Mouse (Mus musculus) brown adipose tissue, adult 24 weeks (tissue): Measurements from ENCODE around the gene Col23a1. TPM values are rescaled to one million over a fixed set of nuclear protein-coding genes. Genes with fewer than 3 reads are reported as not detected.
"Not testable (repeated sequence)": the region's sequence is repeated elsewhere in the genome, so short reads cannot be mapped to it uniquely, and the experiment has no call there.

Experiments used
- H3K27ac ChIP-seq: fragments of 200-500 bp; replicated peaks from 2 replicates; pipeline ENCODE4 v1.5.1; 2012; ENCODE audit warnings: low read depth, mild to moderate bottlenecking, low read length
- H3K4me1 ChIP-seq: fragments of 200-500 bp; 2 replicates; pipeline ENCODE4 v1.6.1; 2012; ENCODE audit warnings: low read length, mixed read lengths; ENCODE audit not compliant: control insufficient read depth, insufficient read depth, insufficient read length
- H3K4me3 ChIP-seq: fragments of 200-500 bp; 2 replicates; pipeline ENCODE4 v1.5.1; 2012; ENCODE audit warnings: low read depth, mild to moderate bottlenecking, low read length, moderate library complexity; ENCODE audit not compliant: insufficient read depth
- polyA plus RNA-seq: library from polyadenylated mRNA; stranded (reverse); fragments of >200 nt; gene quantifications from 2 replicates; pipeline ENCODE4 v1.2.4, GENCODE M21; 2012; ENCODE audit not compliant: missing spikeins, insufficient read depth, insufficient read length

Gene Col23a1
- polyA plus RNA-seq, 1 experiment = 2.3 TPM

DNA sequence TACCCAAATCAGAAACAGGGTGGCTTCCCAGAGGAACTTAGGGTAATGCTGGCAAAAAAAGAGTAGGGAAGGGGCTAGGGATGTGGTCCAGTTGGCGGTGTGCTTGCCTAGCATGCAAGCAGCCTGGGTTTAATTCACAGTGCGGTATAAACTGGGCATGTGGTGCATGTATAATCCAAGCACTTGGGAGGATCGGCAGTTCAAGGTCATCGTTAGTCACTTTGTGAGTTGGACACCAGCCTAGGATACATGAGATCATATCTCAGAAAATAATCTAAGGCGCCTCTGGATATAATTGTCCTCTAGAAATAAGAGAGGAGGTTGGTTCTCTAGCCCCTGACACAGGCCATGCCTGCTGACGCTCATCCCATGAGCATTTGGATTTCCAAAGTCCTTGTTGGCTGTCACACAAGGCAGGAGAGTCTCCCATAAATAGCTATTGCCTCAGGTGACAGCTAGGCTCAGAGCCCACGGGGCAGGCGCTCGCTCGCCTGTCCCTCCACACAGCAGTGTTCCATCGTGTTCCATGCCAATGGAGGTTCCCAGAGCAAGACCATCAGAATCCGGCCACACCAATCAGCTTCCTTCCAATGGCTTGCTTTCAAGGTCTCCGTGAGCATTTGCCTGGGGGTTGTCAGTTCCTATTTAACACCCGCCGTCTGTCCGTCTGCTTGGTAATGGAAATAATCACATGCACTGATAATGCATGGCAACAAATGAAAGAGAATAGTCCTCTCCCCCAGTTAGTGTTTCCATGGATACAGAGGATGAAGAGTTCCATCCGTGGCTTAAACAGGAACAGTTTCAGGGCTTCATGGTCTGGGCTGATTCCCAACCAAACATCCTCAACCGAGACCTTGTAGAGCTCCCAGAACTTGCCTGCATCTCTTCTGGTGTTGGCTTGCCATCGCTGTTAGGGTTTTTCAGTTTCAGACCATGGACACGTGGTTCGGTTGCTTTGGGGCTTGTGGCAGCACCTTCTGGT is 56.1 kb downstream of the Col23a1 start:
- no peak overlapping the region for H3K4me3 ChIP-seq
- H3K27ac ChIP-seq = no peak overlapping the region
- no peaks in the 10 kb centered on the region for H3K4me1 ChIP-seq

DNA sequence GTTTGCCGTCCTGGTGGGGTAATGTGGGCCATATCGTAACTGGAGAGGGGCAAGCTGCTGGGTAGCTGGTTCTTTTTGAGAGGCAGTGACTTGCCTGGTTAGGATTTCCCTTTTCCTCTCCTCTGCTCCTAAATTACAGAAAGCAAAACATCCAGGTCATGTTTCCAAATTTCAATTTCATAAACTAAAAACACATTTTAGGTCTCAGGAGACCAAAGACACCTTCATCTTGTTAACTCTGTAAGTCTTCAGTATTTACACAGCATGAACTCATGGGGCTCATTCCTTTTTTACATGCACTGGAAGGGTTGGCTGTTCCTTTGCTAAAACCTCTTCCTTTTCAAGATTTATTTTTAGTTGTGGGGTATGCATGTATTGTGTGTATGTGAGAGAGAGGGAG is 58.0 kb downstream of the Col23a1 start:
- Histone ChIP-seq H3K4me1 (no peaks in the 10 kb centered on the region), H3K4me3 (no peak overlapping the region), H3K27ac (no peak overlapping the region)

DNA sequence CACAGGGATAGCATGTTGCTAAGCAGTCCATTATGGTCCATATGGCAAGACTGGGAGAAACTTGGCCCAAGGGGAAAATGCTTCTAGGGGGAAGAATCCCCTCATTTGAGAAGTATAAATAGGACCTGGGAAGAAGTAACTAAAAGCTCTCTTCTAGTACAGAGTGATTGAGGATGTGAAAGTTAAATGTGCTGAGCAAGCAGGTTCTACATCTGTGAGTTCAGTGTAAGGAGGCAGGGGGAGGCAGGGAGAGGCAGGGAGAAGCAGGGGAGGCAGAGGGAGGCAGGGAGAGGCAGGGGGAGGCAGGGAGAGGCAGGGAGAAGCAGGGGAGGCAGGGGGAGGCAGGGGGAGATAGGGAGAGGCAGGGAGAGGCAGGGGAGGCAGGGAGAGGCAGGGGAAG is 59.9 kb downstream of the Col23a1 start:
- Histone ChIP-seq H3K27ac (no peak overlapping the region), H3K4me3 (no peak overlapping the region), H3K4me1 (no peaks in the 10 kb centered on the region)

DNA sequence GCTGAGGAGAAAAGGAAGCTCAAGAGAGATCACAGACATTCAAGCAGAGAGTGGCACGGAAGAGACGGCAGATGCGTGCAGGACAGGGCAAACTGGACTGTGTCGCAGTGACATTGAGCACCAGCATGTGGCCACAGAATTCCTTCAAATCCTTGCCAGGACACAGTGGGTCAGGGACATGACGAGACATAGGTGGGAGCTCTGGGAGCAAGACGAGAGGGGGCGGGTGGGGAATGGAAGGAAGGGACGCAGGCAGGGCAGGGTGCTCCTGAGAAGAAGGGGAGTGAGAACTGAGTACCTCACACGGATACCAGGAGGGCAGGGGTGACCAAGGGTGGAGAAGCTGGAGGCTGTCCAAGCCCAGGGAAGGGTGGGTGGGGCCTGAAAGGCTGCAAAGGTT is 61.4 kb downstream of the Col23a1 start:
- H3K4me1 ChIP-seq = no peaks in the 10 kb centered on the region
- H3K4me3 ChIP-seq = no peak overlapping the region
- H3K27ac ChIP-seq = no peak overlapping the region

DNA sequence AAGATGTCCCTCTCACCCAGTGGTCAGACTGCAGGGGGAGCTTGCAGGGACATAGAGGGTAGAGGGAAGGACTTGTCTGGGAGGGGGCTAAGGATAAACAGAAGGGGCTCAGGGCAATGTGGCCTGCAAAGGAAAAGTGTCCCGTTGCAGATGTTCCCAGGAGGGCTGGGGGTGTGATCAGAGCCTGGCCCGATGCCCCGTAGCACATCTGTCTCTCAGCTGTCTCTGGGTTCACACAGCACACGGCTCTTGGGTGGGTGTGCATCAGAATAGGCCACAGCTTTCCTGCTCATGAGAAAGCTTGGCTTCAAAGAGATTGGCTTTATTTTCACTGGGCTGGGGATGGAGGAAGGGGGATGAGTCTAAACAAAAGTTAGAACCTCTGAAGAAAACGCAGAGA is 62.1 kb downstream of the Col23a1 start:
- H3K27ac ChIP-seq = no peak overlapping the region
- no peaks in the 10 kb centered on the region for H3K4me1 ChIP-seq
- no peak overlapping the region for H3K4me3 ChIP-seq

DNA sequence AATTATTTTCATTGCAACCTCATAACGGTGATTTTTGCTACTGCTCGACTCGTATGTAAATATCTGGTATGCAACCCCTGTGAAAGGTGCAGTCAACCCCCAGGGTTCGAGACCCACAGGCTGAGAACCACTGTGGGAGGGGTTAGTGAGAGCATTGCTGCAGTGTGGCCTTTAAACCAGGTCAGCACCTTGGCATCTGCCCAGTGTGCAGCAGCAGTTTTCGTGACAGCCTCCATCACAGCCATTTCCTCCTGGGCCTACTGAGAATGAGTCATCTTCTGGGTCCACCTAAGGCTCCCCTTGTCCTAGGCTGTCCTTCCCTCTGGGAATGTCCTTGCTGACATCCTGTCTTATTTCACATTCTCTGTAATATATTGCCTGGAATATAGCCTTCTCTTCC is 64.0 kb downstream of the Col23a1 start:
- no peak overlapping the region for H3K4me3 ChIP-seq

DNA sequence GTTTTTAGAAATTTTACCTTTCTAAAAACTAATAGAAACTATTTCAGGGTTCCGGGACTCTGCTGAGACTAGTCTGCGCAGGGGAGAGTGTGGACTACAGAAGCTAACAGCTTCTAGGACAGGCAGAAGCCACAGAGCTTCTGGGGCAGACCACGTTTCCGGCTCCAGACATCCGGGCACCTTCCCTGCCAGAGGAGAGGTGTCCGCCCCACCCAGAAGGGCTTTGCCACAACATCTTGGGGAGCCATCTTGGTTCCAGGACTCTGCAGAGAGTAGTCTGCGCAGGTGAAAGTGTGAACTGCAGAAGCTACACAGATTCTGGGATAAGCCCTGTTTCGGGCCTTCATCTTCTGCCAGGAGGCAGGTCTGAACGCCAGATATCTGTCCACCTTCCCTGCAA is 69.3 kb downstream of the Col23a1 start:
- H3K4me3 ChIP-seq, H3K4me1 ChIP-seq, H3K27ac ChIP-seq: not testable (repeated sequence)

More for the DNA sequence above, 64.0 kb downstream of the Col23a1 start:
- H3K27ac ChIP-seq = no peak overlapping the region
- H3K4me1 ChIP-seq = no peaks in the 10 kb centered on the region

DNA sequence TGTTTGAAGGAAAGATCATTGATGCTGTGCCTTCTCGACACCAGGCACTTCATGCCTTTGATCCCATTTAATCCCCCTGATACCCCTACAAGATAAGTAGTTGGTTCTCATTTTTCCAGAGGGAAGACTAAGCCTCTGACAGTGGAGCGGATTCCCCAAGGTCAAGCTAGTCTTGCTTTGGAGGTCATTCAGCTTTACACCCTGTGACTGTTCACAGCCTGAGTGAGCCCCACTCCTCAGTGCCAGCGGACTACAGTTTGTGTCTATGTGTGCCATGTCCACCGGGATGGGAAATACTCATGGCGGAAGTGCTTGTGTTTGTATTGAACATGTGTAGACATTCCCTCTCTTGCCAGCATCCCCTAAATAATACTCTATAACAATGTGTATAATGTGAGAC is 74.6 kb downstream of the Col23a1 start:
- H3K27ac ChIP-seq = no peak overlapping the region
- no peak overlapping the region for H3K4me3 ChIP-seq
- no peaks in the 10 kb centered on the region for H3K4me1 ChIP-seq

DNA sequence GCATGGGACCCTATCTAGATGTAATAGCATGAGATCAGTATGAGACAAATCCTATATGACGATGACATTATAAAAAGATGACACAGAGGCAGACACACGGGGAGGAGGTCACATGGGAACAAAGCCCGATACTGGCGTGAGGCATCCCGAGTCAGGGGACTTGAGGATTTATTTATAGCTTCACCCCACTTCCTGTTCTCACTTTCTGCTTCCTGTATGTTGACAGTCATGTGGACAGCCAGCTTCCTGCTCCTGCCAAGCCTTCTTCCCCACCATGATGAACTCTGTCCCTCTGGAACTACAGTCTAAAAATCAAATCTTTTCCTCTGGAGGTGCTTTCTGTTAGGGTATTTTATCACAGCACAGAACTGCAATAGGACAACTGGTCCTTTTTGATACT is 77.6 kb downstream of the Col23a1 start:
- H3K4me1 ChIP-seq = no peaks in the 10 kb centered on the region
- H3K4me3 ChIP-seq = no peak overlapping the region
- H3K27ac ChIP-seq = no peak overlapping the region

DNA sequence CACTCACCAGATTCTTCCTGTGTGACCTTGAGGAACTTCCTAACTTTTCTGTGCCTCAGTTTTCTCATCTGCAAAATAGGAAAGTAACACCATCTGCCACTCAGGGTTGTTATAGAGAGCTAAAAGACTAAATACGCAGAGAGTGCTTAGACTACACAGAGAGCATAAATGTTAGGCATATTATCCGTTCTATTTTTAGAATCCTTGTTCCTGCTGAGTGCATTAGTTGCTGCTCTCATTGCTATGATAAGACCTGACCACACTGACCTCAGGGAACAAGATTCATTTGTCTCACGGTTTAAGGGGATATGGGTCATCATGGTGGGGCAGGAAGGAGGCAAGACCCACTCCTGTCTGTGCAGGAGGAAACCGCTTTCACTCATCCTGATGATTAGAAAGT is 80.6 kb downstream of the Col23a1 start:
- Histone ChIP-seq H3K4me3 (no peak overlapping the region), H3K27ac (no peak overlapping the region), H3K4me1 (no peaks in the 10 kb centered on the region)

DNA sequence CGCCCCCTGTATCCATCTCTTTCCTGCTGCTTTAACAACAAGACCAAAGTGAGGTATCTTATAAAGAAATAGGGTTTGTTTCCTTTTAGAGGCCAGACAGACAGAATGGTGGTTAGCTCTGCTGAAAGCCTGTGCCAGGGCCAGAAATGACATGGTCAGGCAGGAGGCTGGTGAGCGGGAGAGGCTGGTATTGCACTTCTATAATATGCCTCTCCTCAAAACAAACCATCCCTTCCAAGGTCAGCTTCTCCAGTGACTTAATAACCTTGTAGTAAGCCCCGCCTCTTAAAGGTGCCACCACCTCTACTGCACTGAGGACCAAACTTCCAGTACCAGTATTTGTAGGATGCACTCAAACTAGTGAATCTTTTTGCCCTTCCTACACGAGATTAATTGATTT is 81.6 kb downstream of the Col23a1 start:
- no peaks in the 10 kb centered on the region for H3K4me1 ChIP-seq
- no peak overlapping the region for H3K27ac ChIP-seq
- no peak overlapping the region for H3K4me3 ChIP-seq

DNA sequence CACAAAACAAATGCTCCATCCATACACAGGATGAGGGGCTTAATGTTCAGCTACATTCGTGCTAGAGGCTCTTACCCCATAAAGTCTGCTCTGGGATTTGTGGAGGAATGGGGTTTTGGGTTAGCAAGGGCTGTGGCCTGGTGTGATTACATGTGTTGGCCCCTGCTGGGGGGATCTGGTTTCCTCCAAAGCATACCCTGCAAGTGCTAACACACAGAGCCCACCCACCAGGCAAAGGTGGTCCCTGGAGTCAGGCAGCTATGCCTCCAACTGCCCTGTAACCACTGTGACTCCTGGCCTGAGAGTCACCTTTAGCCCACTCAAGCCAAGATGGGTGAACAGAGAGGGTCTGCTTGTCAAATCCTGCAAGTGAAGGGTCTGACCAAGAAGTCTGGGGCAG is 82.2 kb downstream of the Col23a1 start:
- no peak overlapping the region for H3K4me3 ChIP-seq
- H3K4me1 ChIP-seq = no peaks in the 10 kb centered on the region
- H3K27ac ChIP-seq = no peak overlapping the region

DNA sequence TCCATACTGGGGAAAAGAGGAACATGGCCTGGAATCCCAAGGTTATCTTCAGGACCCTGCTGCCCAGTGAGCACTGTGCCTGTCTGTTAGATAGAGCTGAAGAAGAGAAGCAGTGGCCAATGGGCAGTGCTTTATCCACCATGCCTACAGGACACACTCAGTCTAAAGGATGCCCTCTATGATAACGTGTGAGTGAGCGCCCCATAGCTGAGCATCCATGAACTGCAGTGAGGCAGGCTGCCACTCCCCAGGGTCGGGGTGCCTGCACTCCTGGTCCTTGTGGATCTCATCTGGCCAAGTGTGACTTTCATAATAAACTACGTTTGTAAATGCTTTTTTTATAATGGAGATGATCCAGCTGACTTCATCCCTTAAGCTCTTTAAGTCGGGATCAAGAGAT is 87.5 kb downstream of the Col23a1 start:
- H3K4me3 ChIP-seq = no peak overlapping the region
- no peak overlapping the region for H3K27ac ChIP-seq

DNA sequence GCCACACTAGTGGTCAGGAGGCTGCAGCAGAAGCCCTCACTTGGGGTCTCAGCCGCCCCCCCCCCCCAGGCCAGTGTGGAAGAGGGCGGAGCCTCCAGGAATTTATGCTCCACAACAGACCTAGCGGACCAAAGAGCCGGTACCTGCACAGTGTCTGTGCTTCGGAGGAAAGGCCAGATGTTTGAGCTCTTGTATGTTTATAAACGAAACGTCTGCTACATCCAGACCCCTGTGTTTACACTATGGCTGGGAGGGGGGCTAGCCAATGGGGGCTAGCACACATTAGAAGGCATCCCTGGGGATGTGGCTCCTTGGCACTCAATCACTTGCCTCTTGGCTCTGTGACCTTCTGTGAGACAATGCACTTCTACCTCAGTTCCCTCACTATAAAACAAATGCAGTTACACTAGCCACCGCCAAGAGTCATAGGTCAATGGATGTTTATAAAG is 99.2 kb downstream of the Col23a1 start:
- Histone ChIP-seq H3K4me1 (no peaks in the 10 kb centered on the region), H3K4me3 (no peak overlapping the region), H3K27ac (no peak overlapping the region)

More for the DNA sequence above, 87.5 kb downstream of the Col23a1 start:
- H3K4me1 ChIP-seq = no peaks in the 10 kb centered on the region

DNA sequence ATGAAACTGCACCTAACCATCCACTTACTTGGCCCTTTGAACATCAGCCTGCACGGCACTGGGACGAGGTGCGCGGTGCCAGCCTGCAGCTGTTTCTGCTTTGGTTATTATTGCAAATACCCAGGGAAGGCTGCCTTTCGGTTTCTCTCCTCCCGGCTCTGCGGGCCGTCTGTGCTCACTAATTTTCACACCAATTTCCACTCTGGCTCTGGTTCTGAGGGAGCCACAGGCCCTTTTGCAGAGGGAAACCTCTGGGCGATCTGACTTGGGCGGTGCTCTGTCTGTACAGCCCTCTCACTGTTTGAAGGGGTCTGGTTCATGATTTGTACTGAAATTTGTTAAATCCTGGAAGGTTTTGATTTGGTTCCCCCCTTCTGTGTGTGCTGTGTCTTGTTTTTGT is 100.0 kb downstream of the Col23a1 start:
- H3K4me1 ChIP-seq = no peaks in the 10 kb centered on the region
- no peak overlapping the region for H3K27ac ChIP-seq
- H3K4me3 ChIP-seq = no peak overlapping the region

DNA sequence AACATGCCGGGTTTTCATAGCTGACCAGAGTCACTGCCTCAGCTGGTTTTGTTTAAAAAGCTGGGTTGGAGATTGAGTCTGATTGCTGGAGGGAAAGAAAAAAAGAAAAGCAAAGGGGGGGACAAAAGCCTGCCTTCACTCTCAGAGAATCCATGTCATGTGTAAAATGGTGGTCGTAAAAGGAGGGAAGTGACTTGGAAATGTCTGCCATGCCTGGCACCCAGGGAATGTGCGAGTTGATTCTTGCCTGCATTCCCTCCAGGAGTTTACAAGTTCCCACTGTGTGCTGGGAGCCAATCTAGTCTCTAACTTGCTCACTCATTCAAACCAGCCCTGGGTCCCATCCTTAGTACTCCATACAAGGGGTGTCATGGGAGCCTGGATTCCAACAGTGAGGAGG is 100.8 kb downstream of the Col23a1 start:
- no peak overlapping the region for H3K27ac ChIP-seq
- no peaks in the 10 kb centered on the region for H3K4me1 ChIP-seq
- H3K4me3 ChIP-seq = no peak overlapping the region
